Mouse (Mus musculus) left cerebral cortex, postnatal 14 days (tissue): ENCODE measurements at regions not wholly inside any gene's neighbourhood (a gene's known extent, or its start where the extent isn't known, plus 50 kb on each side); places are given as distances from the start of the nearest gene placed in this dataset.

Experiments
- DNase-seq, 2 experiments: peaks; one replicate each; pipeline ENCODE4 v3.0.0; 2021 to 2022; ENCODE audit warnings: low spot score in 2 of 2, mixed read lengths in 1 of 2
- intact Hi-C: fragments of 180-260 bp; cut with DNase I; formaldehyde crosslinking; loops from one replicate; pipeline ENCODE4 v1.15.1; 2025

DNA sequence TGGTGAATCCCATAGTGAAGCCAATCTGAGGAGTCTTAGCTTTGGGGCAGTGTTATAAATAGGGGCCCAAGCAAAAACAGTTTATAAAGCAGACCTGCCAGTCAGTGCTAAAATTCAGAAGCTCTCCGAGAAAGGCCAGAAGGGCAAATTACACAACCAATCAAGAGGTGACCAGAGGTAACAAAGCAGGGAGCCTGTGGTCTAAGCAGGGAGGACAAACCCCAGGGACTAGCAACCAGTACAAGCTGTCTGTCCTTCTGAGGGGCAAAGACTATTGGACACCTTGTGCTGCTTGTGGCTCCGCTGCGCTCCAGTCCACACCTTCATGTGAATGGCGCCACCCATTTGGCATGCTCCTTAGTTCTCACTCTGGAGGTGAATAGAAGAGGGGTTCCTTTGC lies 67.3 kb upstream of the Ube2e1 start:
- intact Hi-C loops = no loop called here
- DNase-seq = no peak

DNA sequence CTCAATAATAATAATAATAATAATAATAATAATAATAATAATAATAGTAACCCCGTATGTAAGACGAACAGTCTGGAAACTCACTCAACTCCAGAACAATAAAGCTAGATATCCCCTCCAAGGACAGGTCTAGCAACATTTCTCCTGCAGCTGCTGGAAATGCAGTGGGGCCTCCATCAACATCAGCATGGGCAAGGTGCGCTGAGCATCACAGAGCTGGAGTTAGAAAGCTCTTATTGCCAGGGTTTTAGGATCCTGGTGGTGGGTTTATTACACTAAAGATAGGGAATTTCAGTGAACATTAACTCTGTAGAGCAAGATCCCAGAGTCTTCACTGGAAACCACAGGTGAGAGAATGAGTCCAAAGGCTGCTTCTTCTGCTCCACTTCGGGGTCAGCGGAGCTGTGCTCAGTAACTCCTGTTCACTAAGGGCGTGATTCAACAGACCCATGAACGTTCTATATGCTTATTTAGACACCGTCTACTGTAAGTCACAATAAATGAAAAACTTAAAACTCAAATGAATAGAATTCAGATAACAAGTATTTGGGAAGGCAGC lies 64.6 kb upstream of the Ube2e1 start:
- intact Hi-C loops = no loop called here

DNA sequence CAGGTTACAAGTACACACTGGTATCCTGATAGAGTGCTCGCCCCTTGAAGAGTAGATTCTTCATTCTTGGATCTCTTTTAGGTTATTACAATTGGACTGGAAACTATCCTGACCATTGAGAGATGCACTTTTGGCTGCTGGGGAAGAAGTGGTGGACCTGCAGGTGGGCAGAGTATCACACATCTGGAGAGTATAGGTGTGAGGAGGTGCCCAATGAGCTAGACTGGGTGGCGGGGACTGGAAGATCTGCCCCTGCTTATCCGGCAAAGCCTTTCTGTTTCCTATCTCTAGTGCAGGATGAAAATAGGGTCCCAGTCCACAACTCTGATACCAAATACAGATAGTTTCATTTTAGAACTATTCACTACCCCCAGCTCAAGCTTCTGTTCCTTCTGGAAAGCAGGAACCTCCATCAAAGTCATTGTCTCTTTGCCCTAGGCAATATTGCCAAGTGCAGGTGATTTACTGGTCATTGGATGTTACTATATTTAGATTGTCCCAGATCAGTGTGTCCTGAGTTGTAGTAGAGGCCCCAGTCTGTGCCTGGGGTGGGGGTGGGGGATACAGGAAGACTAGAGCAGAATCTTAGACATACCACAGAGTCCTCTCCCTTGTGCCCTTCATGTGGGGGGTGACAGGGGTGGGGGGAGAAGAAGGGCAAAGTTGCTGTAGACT lies 62.5 kb upstream of the Ube2e1 start:
- no peak for DNase-seq
- intact Hi-C loops = no loop called here

More for the DNA sequence above, 64.6 kb upstream of the Ube2e1 start:
- no peak for DNase-seq

DNA sequence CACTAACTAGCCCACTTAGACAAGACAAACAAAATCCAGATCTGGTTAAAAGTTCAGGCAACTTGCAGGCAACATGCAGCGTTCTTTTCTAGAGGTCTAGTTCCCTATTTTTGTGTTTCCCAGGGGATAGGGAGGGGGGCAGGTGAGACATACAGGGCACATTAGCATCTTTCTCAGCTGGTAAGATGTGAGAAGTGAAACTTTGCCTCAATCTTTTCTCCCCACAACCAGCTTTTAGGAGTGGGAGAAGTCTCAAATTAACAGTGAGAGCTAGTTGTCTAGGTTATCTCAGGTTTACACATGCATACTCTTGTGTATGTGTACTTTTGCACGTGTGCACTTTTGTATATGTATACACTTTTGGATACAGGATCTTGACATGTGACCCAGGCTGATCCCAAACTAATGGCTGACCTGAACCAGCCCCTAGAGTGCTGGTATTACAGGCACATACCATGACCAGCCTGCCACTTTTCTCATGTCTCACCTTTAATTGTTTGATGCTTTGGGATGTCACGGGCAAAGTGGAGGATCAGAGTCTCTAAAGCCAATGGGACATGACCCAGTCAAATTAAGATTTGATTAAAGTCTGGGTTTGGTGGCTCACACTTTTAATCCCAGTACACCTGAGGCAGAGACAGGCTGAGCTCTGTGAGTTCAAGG lies 60.3 kb upstream of the Ube2e1 start:
- no peak for DNase-seq

DNA sequence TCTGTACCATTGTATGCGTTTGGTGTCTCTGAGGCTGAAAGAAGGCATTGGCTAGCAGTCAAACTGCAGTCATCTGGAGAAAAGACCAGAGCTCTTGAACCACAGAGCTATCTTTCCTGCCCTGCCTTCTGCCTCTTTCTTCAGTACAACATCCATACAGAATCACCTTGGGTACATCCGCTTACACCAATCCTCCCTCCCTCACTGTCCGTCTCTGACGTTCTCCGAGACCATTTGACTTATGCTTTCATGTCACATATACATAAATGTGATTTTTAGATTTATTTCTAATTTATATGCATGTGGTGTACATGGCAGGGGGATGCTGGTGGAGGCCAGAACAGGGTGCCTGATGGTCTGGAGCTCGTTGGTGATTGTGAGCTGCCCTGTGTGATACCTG lies 57.7 kb upstream of the Ube2e1 start:
- intact Hi-C loops = no loop called here
- DNase-seq = no peak

More for the DNA sequence above, 60.3 kb upstream of the Ube2e1 start:
- intact Hi-C loops = no loop called here

DNA sequence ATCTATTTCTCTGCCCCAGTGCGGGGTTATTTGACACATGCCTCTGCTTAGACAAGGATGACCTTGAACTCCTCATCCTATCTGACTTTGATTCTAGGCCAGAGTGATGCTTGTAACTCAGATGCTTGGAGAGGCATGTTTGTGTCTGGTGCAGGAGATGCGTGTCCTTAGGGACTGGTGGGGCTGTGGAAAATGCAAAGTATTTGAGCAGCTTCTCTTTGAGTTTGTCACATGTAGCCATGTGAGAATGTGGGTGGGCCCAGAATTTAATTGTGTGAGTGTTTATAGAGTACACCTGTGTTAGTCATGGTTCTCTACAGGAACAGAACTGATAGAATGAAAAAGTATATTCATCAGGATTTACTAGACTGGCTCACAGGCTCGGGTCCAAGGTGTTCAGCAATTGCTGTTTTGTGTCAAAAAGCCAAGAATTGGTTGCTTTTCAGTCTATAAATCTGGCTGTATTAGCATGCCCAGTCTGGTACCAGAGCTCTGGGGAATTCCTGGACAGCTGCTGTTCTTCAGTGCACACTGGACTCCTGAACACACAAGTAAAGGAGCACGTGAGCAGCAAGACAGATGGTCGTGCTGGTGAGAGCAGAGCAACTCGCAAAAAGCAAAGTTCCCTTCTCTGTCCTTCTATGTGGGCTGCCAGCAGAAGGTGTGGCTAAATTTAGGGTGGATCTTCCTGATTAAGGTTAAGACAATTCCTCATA lies 54.5 kb upstream of the Ube2e1 start:
- peak in 1 of 2 experiments; percentile 44 for DNase-seq
- intact Hi-C loops = no loop called here
